Mouse (Mus musculus) urinary bladder, postnatal 36 days (tissue): ENCODE data around the gene Glyr1.

Experiments used
- DNase-seq, 2 experiments: peaks; one replicate each; pipeline ENCODE4 v3.0.0; 2022; ENCODE audit warnings: low spot score in 2 of 2, mixed read lengths in 1 of 2

Glyr1 gene

GRCm38 (mm10) chr16:5012036-5013005, 37.3 kb downstream of the Glyr1 start:
- no peak for DNase-seq

- DNase-seq: no peak
These were observed 38.4 kb downstream of the Glyr1 start for GRCm38 (mm10) chr16:5011285-5011684.

- DNase-seq: no peak
These were observed 39.2 kb downstream of the Glyr1 start for GRCm38 (mm10) chr16:5010371-5010935.

- DNase-seq: no peak
These were observed 41.6 kb downstream of the Glyr1 start for GRCm38 (mm10) chr16:5008076-5008475.

GRCm38 (mm10) chr16:5007492-5007891, 42.2 kb downstream of the Glyr1 start:
- no peak for DNase-seq

GRCm38 (mm10) chr16:5007067-5007466, 42.6 kb downstream of the Glyr1 start, which contains the start of gene Smim22:
Gene Smim22, plus strand, starts transcription at chr16:5007288.
- DNase-seq: peak; percentile 39 to 65

GRCm38 (mm10) chr16:5000611-5001010, 49.1 kb downstream of the Glyr1 start:
- DNase-seq: no peak

- no peak for DNase-seq
These were observed 50.7 kb downstream of the Glyr1 start for GRCm38 (mm10) chr16:4998984-4999383.

- DNase-seq: peak in 1 of 2 experiments; percentile 21
These were observed 52.1 kb downstream of the Glyr1 start, which contains the start of gene Sept12 for GRCm38 (mm10) chr16:4997553-4997952. Gene Sept12, minus strand, starts transcription at chr16:4997852.

- DNase-seq: no peak
These were observed 56.4 kb downstream of the Glyr1 start for GRCm38 (mm10) chr16:4993276-4993675.

- DNase-seq: no peak
These were observed 64.9 kb downstream of the Glyr1 start for GRCm38 (mm10) chr16:4984717-4985116.

GRCm38 (mm10) chr16:4979755-4980380, 69.8 kb downstream of the Glyr1 start:
- DNase-seq: peak in 1 of 2 experiments; percentile 16

GRCm38 (mm10) chr16:4978275-4979051, 71.2 kb downstream of the Glyr1 start:
- no peak for DNase-seq

GRCm38 (mm10) chr16:4976180-4976579, 73.5 kb downstream of the Glyr1 start:
- DNase-seq: no peak

- no peak for DNase-seq
These were observed 75.1 kb downstream of the Glyr1 start for GRCm38 (mm10) chr16:4974521-4974920.

GRCm38 (mm10) chr16:4971626-4972025, 78.0 kb downstream of the Glyr1 start:
- no peak for DNase-seq

GRCm38 (mm10) chr16:4969055-4969843, 80.4 kb downstream of the Glyr1 start:
- no peak for DNase-seq

GRCm38 (mm10) chr16:4968426-4968825, 81.2 kb downstream of the Glyr1 start:
- DNase-seq: no peak

GRCm38 (mm10) chr16:4965392-4966129, 84.1 kb downstream of the Glyr1 start:
- no peak for DNase-seq
